Mouse (Mus musculus) limb, embryonic 13.5 days (tissue): ENCODE results near the gene Olfr885. TPM values are rescaled to one million over a fixed set of nuclear protein-coding genes. Genes with fewer than 3 reads are reported as not detected.

ENCODE experiments used
- ATAC-seq: fragments of 200-750 bp; cut with Nextera tagmentation; 2 replicates; pipeline ENCODE4 v1.8.0; 2017; ENCODE audit warnings: low read depth, moderate number of reproducible peaks, moderate TSS enrichment; ENCODE audit not compliant: low FRiP score
- H3K27ac ChIP-seq: fragments of 300-500 bp; sonication (generic); 2 replicates; pipeline ENCODE4 v1.5.1; 2015; ENCODE audit warnings: inconsistent platforms, mild to moderate bottlenecking, moderate library complexity
- H3K27me3 ChIP-seq: fragments of 300-500 bp; sonication (generic); 2 replicates; pipeline ENCODE4 v1.6.1; 2015; ENCODE audit warnings: mild to moderate bottlenecking, inconsistent platforms
- H3K36me3 ChIP-seq: fragments of 300-500 bp; sonication (generic); 2 replicates; pipeline ENCODE4 v1.6.1; 2015; ENCODE audit warnings: inconsistent platforms, mild to moderate bottlenecking, moderate library complexity
- H3K4me1 ChIP-seq: fragments of 300-500 bp; sonication (generic); 2 replicates; pipeline ENCODE4 v1.6.1; 2015; ENCODE audit warnings: inconsistent platforms
- H3K4me2 ChIP-seq: fragments of 300-500 bp; sonication (generic); replicated peaks from 2 replicates; pipeline ENCODE4 v1.6.1; 2015; ENCODE audit warnings: inconsistent platforms, mild to moderate bottlenecking, moderate library complexity
- H3K4me3 ChIP-seq: fragments of 300-500 bp; sonication (generic); 2 replicates; pipeline ENCODE4 v1.5.1; 2015; ENCODE audit warnings: moderate library complexity, mild to moderate bottlenecking, inconsistent platforms
- H3K9ac ChIP-seq: fragments of 300-500 bp; sonication (generic); 2 replicates; pipeline ENCODE4 v1.6.1; 2015; ENCODE audit warnings: mild to moderate bottlenecking, inconsistent platforms
- H3K9me3 ChIP-seq: fragments of 300-500 bp; sonication (generic); 2 replicates; pipeline ENCODE4 v1.6.1; 2016; ENCODE audit warnings: inconsistent platforms
- WGBS: fragments of 180-500 bp; shearing (Covaris S2); methylation state at CpG from one replicate; pipeline ENCODE4 v1.1.7; 2015; 5-methylcytosine and 5-hydroxymethylcytosine counted together
- polyA plus RNA-seq: library from polyadenylated mRNA; unstranded; fragments of >200 nt; fragmentation: Nextera tagmentation; extraction: Ambion mirVana; gene quantifications from 2 replicates; pipeline ENCODE4 v1.2.1, GENCODE M21; 2015

The Olfr885 gene
- not detected in 2 replicates for polyA plus RNA-seq

GRCm38 (mm10) chr9:38061022-38061421 lies at the start of gene Olfr885:
Gene Olfr885, plus strand, starts transcription at chr9:38061322.
- WGBS, result 90% methylated on average over 3 of the region's 3 CpGs
- no peak within 1 kb of the TSS for H3K4me2 ChIP-seq
- H3K4me3 ChIP-seq, result no peak within 1 kb of the TSS
- H3K27ac ChIP-seq, result no peak within 1 kb of the TSS
- H3K27me3 ChIP-seq, result no peaks in the 10 kb centered on the region
- no peaks in the 10 kb centered on the region for H3K4me1 ChIP-seq
- H3K36me3 ChIP-seq, result no peaks in the 10 kb centered on the region
- no peaks in the 10 kb centered on the region for H3K9me3 ChIP-seq
- no peak for ATAC-seq
- no peak within 1 kb of the TSS for H3K9ac ChIP-seq

GRCm38 (mm10) chr9:38025508-38025907 lies 35.6 kb upstream of the Olfr885 start, which contains the start of gene Olfr883:
Gene Olfr883, plus strand, starts transcription at chr9:38025808.
- Histone ChIP-seq H3K4me1 (no peaks in the 10 kb centered on the region), H3K9me3 (no peaks in the 10 kb centered on the region), H3K4me2 (no peak within 1 kb of the TSS), H3K27me3 (no peaks in the 10 kb centered on the region), H3K9ac (no peak within 1 kb of the TSS), H3K4me3 (no peak within 1 kb of the TSS), H3K27ac (no peak within 1 kb of the TSS), H3K36me3 (no peaks in the 10 kb centered on the region)
- ATAC-seq, result no peak
- WGBS, result 87% methylated on average over 1 of the region's 1 CpGs

- Histone ChIP-seq H3K27me3 (no peaks in the 10 kb centered on the region), H3K9ac (no peak within 1 kb of the TSS), H3K27ac (no peak within 1 kb of the TSS), H3K4me3 (no peak within 1 kb of the TSS), H3K4me2 (no peak within 1 kb of the TSS), H3K36me3 (no peaks in the 10 kb centered on the region), H3K9me3 (no peaks in the 10 kb centered on the region), H3K4me1 (no peaks in the 10 kb centered on the region)
- no peak for ATAC-seq
- 65% methylated on average over 1 of the region's 1 CpGs for WGBS
These were observed 14.9 kb upstream of the Olfr885 start, which contains the start of gene Olfr884 for GRCm38 (mm10) chr9:38046255-38046654. Gene Olfr884, plus strand, starts transcription at chr9:38046555.

GRCm38 (mm10) chr9:38083772-38084171 lies 22.6 kb downstream of the Olfr885 start, which contains the start of gene Olfr887:
Gene Olfr887, plus strand, starts transcription at chr9:38084072.
- no peaks in the 10 kb centered on the region for H3K36me3 ChIP-seq
- ATAC-seq, result no peak
- no peaks in the 10 kb centered on the region for H3K9me3 ChIP-seq
- no peaks in the 10 kb centered on the region for H3K27me3 ChIP-seq
- 52% methylated on average over 1 of the region's 1 CpGs for WGBS
- no peak within 1 kb of the TSS for H3K27ac ChIP-seq
- no peak within 1 kb of the TSS for H3K4me2 ChIP-seq
- no peak within 1 kb of the TSS for H3K4me3 ChIP-seq
- no peaks in the 10 kb centered on the region for H3K4me1 ChIP-seq
- no peak within 1 kb of the TSS for H3K9ac ChIP-seq

- H3K4me2 ChIP-seq, result no peak within 1 kb of the TSS
- H3K4me1 ChIP-seq, result no peaks in the 10 kb centered on the region
- ATAC-seq, result no peak
- H3K27ac ChIP-seq, result no peak within 1 kb of the TSS
- H3K4me3 ChIP-seq, result no peak within 1 kb of the TSS
- H3K9ac ChIP-seq, result no peak within 1 kb of the TSS
- no peaks in the 10 kb centered on the region for H3K9me3 ChIP-seq
- WGBS, result 78% methylated on average over 1 of the region's 1 CpGs
- no peaks in the 10 kb centered on the region for H3K36me3 ChIP-seq
- H3K27me3 ChIP-seq, result no peaks in the 10 kb centered on the region
These were observed 46.7 kb downstream of the Olfr885 start, which contains the start of gene Olfr888 for GRCm38 (mm10) chr9:38107828-38108227. Gene Olfr888, plus strand, starts transcription at chr9:38108128.

Other genes with a start within 250 kb of the Olfr885 start
- gene Olfr877, start 207.1 kb upstream of the Olfr885 start, polyA plus RNA-seq, result not detected in 2 replicates
- gene Olfr145, start 164.6 kb upstream of the Olfr885 start, polyA plus RNA-seq, result not detected in 2 replicates
- gene Olfr878, start 143.5 kb upstream of the Olfr885 start, polyA plus RNA-seq, result not detected in 2 replicates
- gene Olfr881, start 69.5 kb upstream of the Olfr885 start, polyA plus RNA-seq, result not detected in 2 replicates
- gene Olfr883, start 35.5 kb upstream of the Olfr885 start, polyA plus RNA-seq, result not detected in 2 replicates
- gene Olfr884, start 14.8 kb upstream of the Olfr885 start, polyA plus RNA-seq, result not detected in 2 replicates
- not detected in 2 replicates for gene Olfr887, start 22.8 kb downstream of the Olfr885 start, polyA plus RNA-seq
- not detected in 2 replicates for gene Olfr888, start 46.8 kb downstream of the Olfr885 start, polyA plus RNA-seq
- gene Olfr889, start 53.9 kb downstream of the Olfr885 start, polyA plus RNA-seq, result 0.04 and 0.06 TPM in 2 replicates
- not detected in 2 replicates for gene Olfr890, start 81.2 kb downstream of the Olfr885 start, polyA plus RNA-seq
- not detected in 2 replicates for gene Olfr891, start 119.5 kb downstream of the Olfr885 start, polyA plus RNA-seq
- gene Olfr893, start 147.0 kb downstream of the Olfr885 start, polyA plus RNA-seq, result not detected in 2 replicates
- gene Olfr894, start 156.7 kb downstream of the Olfr885 start, polyA plus RNA-seq, result not detected in 2 replicates
- gene Olfr143, start 191.5 kb downstream of the Olfr885 start, polyA plus RNA-seq, result not detected in 2 replicates
- gene Olfr895, start 206.5 kb downstream of the Olfr885 start, polyA plus RNA-seq, result not detected in 2 replicates
- not detected in 2 replicates for gene Olfr896-ps1, start 229.8 kb downstream of the Olfr885 start, polyA plus RNA-seq